Mouse (Mus musculus) embryonic stem cell, embryonic (primary cell): ENCODE data around the gene Bcas3.
"Not testable (repeated sequence)": the region's sequence is repeated elsewhere in the genome, so short reads cannot be mapped to it uniquely, and the experiment has no call there.

Source experiments
- CTCF ChIA-PET, 4 experiments: fragments of 300-600 bp in 2 of 4; fragments of 350-600 bp in 2 of 4; sonication (Branson Sonifier 250); formaldehyde crosslinking; loops; one replicate each; lab custom pipeline; 2022; ENCODE audit warnings: inconsistent platforms in 2 of 4; lab: Charles Lee
- POLR2A ChIA-PET, 4 experiments: fragments of 300-600 bp in 2 of 4; fragments of 350-600 bp in 2 of 4; sonication (Branson Sonifier 250); formaldehyde crosslinking; loops; one replicate each; lab custom pipeline; 2022; ENCODE audit warnings: antibody characterized with exemption in 4 of 4, inconsistent platforms in 1 of 4; lab: Charles Lee

The Bcas3 gene

DNA sequence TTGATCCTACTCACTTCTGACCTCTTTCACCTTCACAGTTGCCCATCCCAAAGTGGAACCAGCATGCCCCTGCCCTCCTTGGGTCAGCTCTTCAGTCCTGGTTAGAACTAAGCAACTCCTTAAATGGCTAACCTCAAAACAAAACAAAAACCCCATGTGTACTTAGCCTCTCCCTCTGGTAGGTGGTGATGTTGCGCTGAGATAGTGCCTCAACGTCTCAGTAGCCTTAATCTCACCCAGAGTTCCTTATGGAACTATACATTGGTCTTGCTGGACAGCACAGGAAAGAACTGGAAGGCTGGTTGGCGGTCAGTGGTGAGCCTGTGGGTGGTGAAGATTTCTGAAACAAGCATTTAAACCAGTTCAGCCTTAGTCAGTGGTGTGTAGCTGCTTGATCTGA is 149.1 kb downstream of the Bcas3 start:
- CTCF ChIA-PET = interaction anchor here in 1 of 4 experiments (0.6 kb wide), 1 partner anchor 16 kb away, joined by 3 read pairs; no protein-coding TSS in a partner anchor
- POLR2A ChIA-PET = no interaction called here

- CTCF ChIA-PET, POLR2A ChIA-PET: not testable (repeated sequence)
These were observed 151.8 kb downstream of the Bcas3 start for GRCm38 (mm10) chr11:85504812-85505211.

- ChIA-PET CTCF (no interaction called here), POLR2A (interaction anchor here in 1 of 4 experiments (0.6 kb wide), 1 partner anchor 324 kb away, joined by 3 read pairs; no protein-coding TSS in a partner anchor)
These were observed 152.8 kb downstream of the Bcas3 start for GRCm38 (mm10) chr11:85505811-85506210.

- ChIA-PET POLR2A (interaction anchor here in 1 of 4 experiments (0.9 kb wide), 1 partner anchor 14 kb away, joined by 3 read pairs; no protein-coding TSS in a partner anchor), CTCF (interaction anchor here in 2 of 4 experiments (0.8 to 1.1 kb wide), 2 partner anchors 9 to 127 kb away, joined by 3 to 6 read pairs; no protein-coding TSS in a partner anchor)
These were observed 156.4 kb downstream of the Bcas3 start for GRCm38 (mm10) chr11:85509334-85509733.

- ChIA-PET POLR2A (interaction anchor here in 1 of 4 experiments (0.6 kb wide), 1 partner anchor 179 kb away, joined by 4 read pairs; no protein-coding TSS in a partner anchor), CTCF (no interaction called here)
These were observed 158.4 kb downstream of the Bcas3 start for GRCm38 (mm10) chr11:85511270-85511904.

DNA sequence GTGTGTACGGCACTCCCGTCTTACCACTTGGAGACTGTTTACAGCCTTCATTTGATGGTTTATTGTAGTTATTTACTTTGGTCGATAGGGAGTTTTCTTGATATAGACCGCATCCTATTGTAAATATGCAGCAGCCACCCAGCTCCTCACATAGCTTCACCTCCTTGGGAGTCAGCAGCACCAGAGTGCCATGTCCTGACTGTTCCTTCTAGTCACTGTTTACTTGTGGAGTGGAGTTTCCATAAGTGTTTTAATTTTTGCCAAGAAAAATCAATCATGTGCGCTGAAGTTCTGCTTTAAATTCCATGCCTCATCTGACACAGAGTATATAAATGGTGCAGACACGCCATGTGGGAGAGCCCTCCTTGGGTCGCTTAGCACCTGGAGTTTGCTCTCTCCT is 163.8 kb downstream of the Bcas3 start:
- POLR2A ChIA-PET = interaction anchor here in 1 of 4 experiments (0.5 kb wide), 1 partner anchor 920 kb away, joined by 3 read pairs; no protein-coding TSS in a partner anchor

DNA sequence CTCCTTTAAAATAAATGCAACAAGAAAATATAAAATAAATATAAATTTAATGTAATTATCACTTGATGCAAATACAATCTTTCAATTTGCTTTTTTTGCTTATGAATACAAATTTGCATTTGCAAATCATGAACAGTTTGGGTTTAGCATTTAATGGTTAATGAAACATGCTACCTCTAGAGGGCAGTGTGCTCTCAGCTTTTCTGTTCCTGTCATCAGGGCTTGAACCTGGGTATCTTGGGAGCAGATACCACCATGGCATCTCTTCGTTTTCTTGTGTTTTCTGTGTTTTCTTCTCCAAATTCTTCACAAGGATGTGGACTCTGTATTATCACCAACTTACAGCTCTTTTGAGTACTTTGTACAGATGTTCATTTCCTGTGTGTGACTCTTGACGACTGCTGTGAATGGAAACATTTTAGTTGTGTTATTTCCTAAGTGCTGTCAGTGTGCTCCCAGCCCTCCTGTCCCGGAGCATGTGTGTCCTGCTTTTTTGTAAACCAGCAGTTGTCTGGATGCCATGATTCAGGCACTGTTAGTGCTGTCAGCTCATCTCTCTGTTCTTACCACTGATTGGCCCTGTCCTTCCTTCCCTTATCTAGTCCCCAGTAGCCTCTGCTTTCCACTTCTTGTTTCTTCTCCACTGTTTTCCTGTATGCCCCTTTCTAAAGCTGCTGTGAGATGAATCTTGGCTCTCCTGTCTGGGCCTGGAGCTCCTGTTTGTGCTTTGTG is 165.2 kb downstream of the Bcas3 start:
- ChIA-PET POLR2A (no interaction called here), CTCF (interaction anchor here in 3 of 4 experiments (0.5 to 2.2 kb wide), 4 partner anchors 9 to 323 kb away, joined by 3 to 9 read pairs (median 3); no protein-coding TSS in a partner anchor)

More for the DNA sequence above, 163.8 kb downstream of the Bcas3 start:
- CTCF ChIA-PET = no interaction called here

DNA sequence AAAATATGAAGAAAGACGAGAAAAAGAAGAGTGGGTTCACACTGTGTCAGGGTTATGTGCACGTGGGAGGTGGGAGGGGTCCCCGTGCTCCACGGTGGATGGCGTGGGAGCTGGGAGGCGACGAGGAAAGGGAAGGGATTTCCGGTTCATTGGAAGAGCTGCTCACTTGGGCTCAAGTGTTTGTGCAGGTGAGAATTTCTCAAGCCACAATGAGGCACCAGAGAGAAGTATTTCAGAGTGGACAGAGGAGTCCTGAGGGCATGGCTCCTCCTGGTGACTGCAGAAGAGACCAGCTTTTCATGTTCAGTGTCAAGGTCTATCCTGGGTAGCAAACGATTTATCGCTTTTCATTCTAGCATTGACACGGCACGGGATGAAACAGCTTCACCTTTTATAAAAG is 167.3 kb downstream of the Bcas3 start:
- CTCF ChIA-PET = interaction anchor here in 2 of 4 experiments (0.8 to 1.3 kb wide), 2 partner anchors 8 to 239 kb away, joined by 3 to 6 read pairs; no protein-coding TSS in a partner anchor
- POLR2A ChIA-PET = interaction anchor here in 1 of 4 experiments (0.6 kb wide), 1 partner anchor 617 kb away, joined by 3 read pairs; no protein-coding TSS in a partner anchor

- CTCF ChIA-PET = interaction anchor here in 1 of 4 experiments (0.6 to 1.3 kb wide), 2 partner anchors 7 to 93 kb away, joined by 3 to 5 read pairs; no protein-coding TSS in a partner anchor
These were observed 168.0 kb downstream of the Bcas3 start for GRCm38 (mm10) chr11:85520996-85521395.

GRCm38 (mm10) chr11:85523646-85524045 is 170.7 kb downstream of the Bcas3 start:
- POLR2A ChIA-PET = interaction anchor here in 3 of 4 experiments (0.5 to 1.6 kb wide), 6 partner anchors 14 to 1903 kb away, joined by 3 read pairs; no protein-coding TSS in a partner anchor
- CTCF ChIA-PET = interaction anchor here in 1 of 4 experiments (0.6 to 1.7 kb wide), 3 partner anchors 320 to 524 kb away, joined by 3 to 5 read pairs (median 3); partner anchors contain the start of gene 1700125H20Rik

More at GRCm38 (mm10) chr11:85520996-85521395, 168.0 kb downstream of the Bcas3 start:
- POLR2A ChIA-PET = interaction anchor here in 1 of 4 experiments (0.6 kb wide), 1 partner anchor 617 kb away, joined by 3 read pairs; no protein-coding TSS in a partner anchor

GRCm38 (mm10) chr11:85524186-85524585 is 171.2 kb downstream of the Bcas3 start:
- ChIA-PET POLR2A (interaction anchor here in 3 of 4 experiments (0.5 to 1.6 kb wide), 5 partner anchors 14 to 1902 kb away, joined by 3 read pairs; no protein-coding TSS in a partner anchor), CTCF (interaction anchor here in 1 of 4 experiments (1.3 to 1.7 kb wide), 2 partner anchors 319 to 354 kb away, joined by 3 to 5 read pairs; partner anchors contain the start of gene 1700125H20Rik)

DNA sequence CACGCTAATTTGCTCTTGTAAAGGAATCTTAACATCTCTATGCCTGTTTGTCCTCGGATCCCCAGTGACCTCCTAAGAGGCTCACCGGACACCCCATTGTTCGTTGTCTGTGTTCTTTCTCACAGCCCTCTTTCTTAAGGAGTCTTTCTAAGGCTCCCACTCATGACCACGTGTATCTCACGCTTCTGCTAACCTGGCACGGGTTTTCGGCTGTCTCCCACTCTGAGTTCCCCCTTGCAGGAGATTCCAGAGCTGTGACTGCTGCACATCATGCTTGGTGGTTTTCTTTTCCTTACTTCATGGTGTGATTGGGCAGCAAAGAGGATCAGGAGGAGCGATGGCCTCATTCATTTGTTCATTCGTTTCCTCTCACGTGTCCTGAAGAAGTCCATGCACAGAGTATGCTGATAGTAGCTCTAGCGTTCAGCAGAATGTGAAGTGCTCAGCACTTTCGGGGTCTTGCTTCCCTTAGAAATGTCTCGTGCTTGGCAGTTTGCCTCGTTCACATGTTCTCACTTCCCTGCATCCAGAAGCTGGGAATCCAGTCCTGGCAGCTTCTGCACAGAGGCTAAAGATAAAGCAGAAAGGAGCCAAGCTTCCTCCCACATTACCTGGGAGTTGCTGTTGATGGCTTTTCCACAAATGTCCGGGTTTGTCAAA is 172.0 kb downstream of the Bcas3 start:
- ChIA-PET POLR2A (interaction anchor here in 1 of 4 experiments (1.3 to 1.6 kb wide), 2 partner anchors 13 to 31 kb away, joined by 3 read pairs; no protein-coding TSS in a partner anchor), CTCF (interaction anchor here in 2 of 4 experiments (0.6 to 1.7 kb wide), 2 partner anchors 318 to 1061 kb away, joined by 3 to 5 read pairs; no protein-coding TSS in a partner anchor)

DNA sequence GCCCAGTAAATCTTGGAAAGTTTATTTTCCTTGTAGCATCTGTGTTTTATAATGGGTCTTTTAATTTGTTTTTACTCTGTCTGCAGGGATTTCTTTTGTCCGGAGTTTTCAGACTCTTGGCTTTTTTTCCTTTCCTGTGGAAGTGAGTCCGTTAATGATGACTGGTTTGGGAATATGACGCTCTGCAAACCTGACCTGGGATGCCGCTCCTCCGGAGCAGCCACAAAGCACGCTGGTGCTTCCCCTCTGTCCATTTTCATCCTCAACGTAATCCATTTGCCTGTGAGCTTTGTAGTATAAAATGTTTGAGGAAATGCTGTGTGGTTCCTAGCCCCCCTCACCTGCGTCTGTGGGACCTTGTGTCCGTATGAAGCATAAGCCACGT is 172.5 kb downstream of the Bcas3 start:
- POLR2A ChIA-PET = interaction anchor here in 2 of 4 experiments (0.8 to 1.3 kb wide), 2 partner anchors 30 to 64 kb away, joined by 3 to 4 read pairs; no protein-coding TSS in a partner anchor
- CTCF ChIA-PET = interaction anchor here in 1 of 4 experiments (0.6 to 0.7 kb wide), 2 partner anchors 8 to 1062 kb away, joined by 3 to 5 read pairs; no protein-coding TSS in a partner anchor

GRCm38 (mm10) chr11:85525979-85526775 is 173.2 kb downstream of the Bcas3 start:
- CTCF ChIA-PET = interaction anchor here in 1 of 4 experiments (0.7 kb wide), 1 partner anchor 9 kb away, joined by 5 read pairs; no protein-coding TSS in a partner anchor

DNA sequence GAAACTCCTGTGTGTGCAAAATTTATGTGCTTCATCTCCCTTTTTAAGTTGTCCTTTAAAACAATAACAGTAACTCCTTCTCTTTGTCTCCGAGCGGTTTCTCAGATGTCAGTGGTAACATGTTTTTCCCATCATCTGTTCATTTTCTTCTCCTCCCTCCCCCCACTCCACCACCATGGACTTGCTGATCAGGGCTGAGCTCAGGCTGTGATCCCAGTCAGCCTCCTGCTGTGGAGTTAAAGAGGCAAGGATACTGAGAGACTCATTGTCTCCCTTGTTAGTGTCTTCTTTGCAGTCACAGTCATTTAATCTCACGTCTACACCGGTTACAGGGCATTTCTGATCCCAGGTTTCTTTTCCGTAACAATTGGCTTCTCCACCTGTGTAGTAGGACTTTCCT is 174.3 kb downstream of the Bcas3 start:
- ChIA-PET CTCF (interaction anchor here in 1 of 4 experiments (0.6 kb wide), 1 partner anchor 314 kb away, joined by 5 read pairs; no protein-coding TSS in a partner anchor), POLR2A (interaction anchor here in 2 of 4 experiments (0.6 to 0.7 kb wide), 3 partner anchors 51 to 454 kb away, joined by 3 to 5 read pairs (median 3); partner anchors contain the start of gene Ppm1d (in 1 of the 2))

More at GRCm38 (mm10) chr11:85525979-85526775, 173.2 kb downstream of the Bcas3 start:
- POLR2A ChIA-PET = interaction anchor here in 2 of 4 experiments (0.8 to 1.3 kb wide), 2 partner anchors 30 to 64 kb away, joined by 3 to 4 read pairs; no protein-coding TSS in a partner anchor

GRCm38 (mm10) chr11:85529531-85530285 is 176.7 kb downstream of the Bcas3 start:
- POLR2A ChIA-PET = interaction anchor here in 1 of 4 experiments (0.6 kb wide), 1 partner anchor 37 kb away, joined by 3 read pairs; no protein-coding TSS in a partner anchor
- CTCF ChIA-PET = interaction anchor here in 2 of 4 experiments (0.7 to 1.2 kb wide), 3 partner anchors 12 to 127 kb away, joined by 3 read pairs; no protein-coding TSS in a partner anchor
